Mouse (Mus musculus) midbrain, embryonic 16.5 days (tissue): ENCODE results near the gene Pced1b. TPM values are rescaled to one million over a fixed set of nuclear protein-coding genes. Genes with fewer than 3 reads are reported as not detected.

Source experiments
- ATAC-seq: fragments of 200-750 bp; cut with Nextera tagmentation; 2 replicates; pipeline ENCODE4 v1.8.0; 2017; ENCODE audit warnings: moderate TSS enrichment
- H3K27ac ChIP-seq: fragments of 300-500 bp; sonication (generic); 2 replicates; pipeline ENCODE4 v1.5.1; 2014; ENCODE audit warnings: mild to moderate bottlenecking, low read length, mixed read lengths
- H3K27me3 ChIP-seq: fragments of 300-500 bp; sonication (generic); 2 replicates; pipeline ENCODE4 v1.6.1; 2014; ENCODE audit warnings: low read depth, low read length, mixed read lengths; ENCODE audit not compliant: control insufficient read depth, insufficient read depth
- H3K36me3 ChIP-seq: fragments of 300-500 bp; sonication (generic); 2 replicates; pipeline ENCODE4 v1.6.1; 2014; ENCODE audit warnings: mild to moderate bottlenecking, low read length, moderate library complexity, mixed read lengths; ENCODE audit not compliant: control insufficient read depth, insufficient read depth
- H3K4me1 ChIP-seq: fragments of 300-500 bp; sonication (generic); 2 replicates; pipeline ENCODE4 v1.6.1; 2014; ENCODE audit warnings: mild to moderate bottlenecking, low read length, mixed read lengths; ENCODE audit not compliant: control insufficient read depth, insufficient read depth
- H3K4me2 ChIP-seq: fragments of 300-500 bp; sonication (generic); 2 replicates; pipeline ENCODE4 v1.6.1; 2014; ENCODE audit warnings: mild to moderate bottlenecking, low read length, mixed read lengths
- H3K4me3 ChIP-seq: fragments of 300-500 bp; sonication (generic); 2 replicates; pipeline ENCODE4 v1.5.1; 2014; ENCODE audit warnings: low read depth, mild to moderate bottlenecking, low read length, moderate library complexity, mixed read lengths
- H3K9ac ChIP-seq: fragments of 300-500 bp; sonication (generic); 2 replicates; pipeline ENCODE4 v1.6.1; 2014; ENCODE audit warnings: low read depth, low read length, mixed read lengths
- H3K9me3 ChIP-seq: fragments of 300-500 bp; sonication (generic); replicated peaks from 2 replicates; pipeline ENCODE4 v1.6.1; 2014; ENCODE audit warnings: mild to moderate bottlenecking, low read length, mixed read lengths; ENCODE audit not compliant: control insufficient read depth, poor library complexity, severe bottlenecking
- WGBS: fragments of 180-500 bp; shearing (Covaris S2); extraction: QIAGEN DNeasy Blood & Tissue Kit; methylation state at CpG from one replicate; pipeline ENCODE4 v1.1.7; 2014; 5-methylcytosine and 5-hydroxymethylcytosine counted together
- polyA plus RNA-seq: library from polyadenylated mRNA; unstranded; fragments of >200 nt; fragmentation: Nextera tagmentation; extraction: Ambion mirVana; gene quantifications from 2 replicates; pipeline ENCODE4 v1.2.1, GENCODE M21; 2015

Gene Pced1b
- polyA plus RNA-seq, 1 experiment from 2014 or later, result 7.5 TPM

DNA sequence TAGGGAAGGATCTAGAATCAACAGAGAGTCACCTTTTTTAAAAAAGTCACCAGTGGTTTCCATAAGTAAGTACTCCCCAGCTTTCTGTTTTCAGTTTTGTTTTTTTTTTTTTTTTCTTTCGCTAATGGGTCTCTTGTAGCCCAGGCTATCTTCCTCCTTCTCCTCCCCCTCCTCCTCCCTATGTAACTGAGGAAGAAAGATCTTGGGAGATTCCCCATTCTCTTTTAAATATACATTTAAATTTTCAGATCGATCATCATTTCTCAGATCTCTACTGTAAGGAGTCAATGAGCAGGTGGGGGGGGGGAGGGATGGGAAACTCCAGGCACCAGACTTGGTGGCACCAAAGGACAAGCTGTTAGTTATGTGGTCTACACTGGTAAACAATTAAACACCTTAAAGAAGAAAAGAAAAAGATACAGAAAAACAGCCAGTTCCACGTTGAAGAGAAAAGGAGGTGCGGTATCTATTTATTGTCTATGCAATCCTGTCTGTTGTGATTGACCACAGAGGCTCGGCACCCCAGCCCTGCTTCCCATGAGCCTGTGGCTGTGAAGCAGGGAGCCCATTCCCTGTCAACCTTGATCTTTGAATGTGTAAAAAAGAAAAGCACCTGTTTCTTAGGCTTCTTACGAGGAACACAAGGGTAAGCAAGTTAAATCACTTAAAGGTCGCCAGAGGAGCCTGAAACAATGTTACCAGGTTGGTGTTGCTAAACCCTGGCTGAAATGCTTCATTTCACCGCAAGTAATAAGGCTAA, 127.4 kb downstream of the Pced1b start:
- Histone ChIP-seq H3K4me3 (no peak overlapping the region), H3K27ac (no peak overlapping the region), H3K27me3 (no peaks in the 10 kb centered on the region), H3K4me1 (peaks cover 9% of the 10 kb centered on the region), H3K36me3 (no peaks in the 10 kb centered on the region), H3K9me3 (no peaks in the 10 kb centered on the region), H3K4me2 (no peak overlapping the region), H3K9ac (no peak overlapping the region)
- no peak for ATAC-seq
- WGBS, result 67% methylated on average over 8 of the region's 8 CpGs

DNA sequence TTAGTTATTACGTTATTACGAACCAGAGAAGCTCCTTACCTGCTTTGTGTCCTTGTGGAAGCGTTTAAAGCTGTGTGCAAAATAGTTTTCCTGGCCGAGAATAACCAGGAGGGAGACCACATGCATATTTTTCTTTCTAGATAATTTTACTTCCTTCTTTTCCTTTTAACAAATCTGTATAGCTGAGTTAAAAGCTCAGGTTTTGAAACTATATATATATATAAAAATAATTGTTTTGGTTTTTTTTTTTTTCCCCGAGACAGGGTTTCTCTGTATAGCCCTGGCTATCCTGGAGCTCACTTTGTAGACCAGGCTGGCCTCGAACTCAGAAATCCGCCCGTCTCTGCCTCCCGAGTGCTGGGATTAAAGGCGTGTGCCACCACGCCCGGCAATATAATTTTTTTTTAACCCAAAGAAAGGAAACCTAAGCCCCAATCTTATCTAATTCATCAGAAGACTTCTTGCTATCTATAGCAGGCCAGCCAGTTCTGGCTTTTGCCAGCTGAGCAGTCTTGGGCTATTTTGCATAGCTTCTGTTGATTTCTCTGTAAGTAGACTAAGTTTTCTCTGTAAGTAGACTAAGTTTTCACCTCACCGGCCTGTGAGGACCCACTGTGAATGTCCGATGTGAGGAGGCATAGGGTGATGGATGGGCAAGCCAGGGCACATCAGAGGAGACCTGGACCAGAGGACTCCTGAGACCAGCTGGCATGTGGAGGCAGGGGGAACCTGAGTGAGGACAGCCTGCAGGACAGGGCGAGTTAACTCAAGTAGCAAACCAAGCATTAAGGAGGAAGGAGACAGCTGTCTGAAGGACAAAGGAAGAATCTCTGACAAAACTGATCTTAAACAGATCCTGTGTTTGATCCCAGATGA, 128.2 kb downstream of the Pced1b start:
- Histone ChIP-seq H3K4me2 (no peak overlapping the region), H3K9ac (no peak overlapping the region)
- WGBS, result 93% methylated on average over 15 of the region's 15 CpGs

DNA sequence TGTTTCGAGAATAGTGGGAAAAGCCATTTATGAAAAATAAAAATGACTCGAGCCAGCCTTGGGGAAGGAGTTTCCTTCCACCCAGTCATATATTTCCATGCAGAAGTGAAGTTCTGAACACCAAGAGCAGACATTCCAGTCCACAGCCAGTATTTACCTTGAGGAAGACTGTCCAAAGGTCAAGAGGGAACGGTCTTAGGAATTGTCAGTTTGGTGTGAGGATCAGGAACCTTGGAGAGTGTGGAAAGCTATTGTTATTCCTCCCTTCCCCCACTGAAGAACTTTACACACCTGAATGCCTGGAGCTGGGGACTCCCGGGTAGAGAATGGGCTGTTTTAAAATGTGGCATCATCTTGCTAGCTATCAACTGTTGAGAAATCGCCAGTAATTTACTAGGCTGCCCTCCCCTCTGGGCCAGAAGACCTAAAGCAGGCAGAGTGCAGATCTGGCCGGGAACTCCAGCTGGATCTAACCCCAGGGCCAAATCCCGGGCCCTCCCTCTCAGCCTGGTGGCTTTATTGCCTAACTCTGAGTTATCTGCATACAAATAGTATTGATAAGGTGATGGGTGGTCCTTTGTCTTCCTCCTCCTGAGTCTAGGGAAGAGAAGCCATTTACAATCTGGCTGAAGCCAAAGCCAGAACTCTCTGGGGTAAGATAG, 129.3 kb downstream of the Pced1b start:
- Histone ChIP-seq H3K4me2 (no peak overlapping the region), H3K9ac (no peak overlapping the region), H3K4me3 (no peak overlapping the region), H3K36me3 (no peaks in the 10 kb centered on the region), H3K27me3 (no peaks in the 10 kb centered on the region), H3K9me3 (no peaks in the 10 kb centered on the region), H3K27ac (no peak overlapping the region), H3K4me1 (peaks cover 9% of the 10 kb centered on the region)
- WGBS, result 31% methylated on average over 7 of the region's 7 CpGs
- no peak for ATAC-seq

More for the DNA sequence above, 128.2 kb downstream of the Pced1b start:
- Histone ChIP-seq H3K27me3 (no peaks in the 10 kb centered on the region), H3K36me3 (no peaks in the 10 kb centered on the region), H3K27ac (no peak overlapping the region), H3K4me1 (peaks cover 9% of the 10 kb centered on the region), H3K4me3 (no peak overlapping the region), H3K9me3 (no peaks in the 10 kb centered on the region)
- ATAC-seq, result no peak

DNA sequence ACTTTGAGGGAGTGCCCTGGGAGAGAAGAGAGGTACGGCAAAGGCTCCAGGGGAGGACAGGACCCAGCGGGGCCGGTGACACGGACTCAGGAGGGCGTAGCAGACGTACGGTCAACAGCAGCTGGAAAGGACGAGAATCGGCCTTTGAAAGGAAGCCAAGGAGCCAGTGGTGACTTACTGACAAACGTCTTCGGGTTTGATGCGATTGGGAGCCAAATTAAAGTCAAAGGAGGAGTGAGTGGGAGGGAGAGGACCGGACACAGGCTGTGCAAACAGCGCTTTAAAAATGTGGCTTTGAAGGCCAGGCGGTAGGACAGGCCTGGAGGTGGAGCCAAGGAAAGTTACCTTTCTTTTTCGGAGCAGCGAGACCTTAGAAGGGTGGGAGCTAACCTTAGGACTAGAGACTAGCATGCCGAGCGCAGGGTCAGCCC, 129.9 kb downstream of the Pced1b start:
- Histone ChIP-seq H3K4me2 (no peak overlapping the region), H3K27me3 (no peaks in the 10 kb centered on the region), H3K27ac (no peak overlapping the region), H3K9ac (no peak overlapping the region), H3K9me3 (no peaks in the 10 kb centered on the region), H3K4me3 (no peak overlapping the region), H3K36me3 (no peaks in the 10 kb centered on the region), H3K4me1 (peaks cover 9% of the 10 kb centered on the region)
- WGBS, result 17% methylated on average over 19 of the region's 19 CpGs
- no peak for ATAC-seq

DNA sequence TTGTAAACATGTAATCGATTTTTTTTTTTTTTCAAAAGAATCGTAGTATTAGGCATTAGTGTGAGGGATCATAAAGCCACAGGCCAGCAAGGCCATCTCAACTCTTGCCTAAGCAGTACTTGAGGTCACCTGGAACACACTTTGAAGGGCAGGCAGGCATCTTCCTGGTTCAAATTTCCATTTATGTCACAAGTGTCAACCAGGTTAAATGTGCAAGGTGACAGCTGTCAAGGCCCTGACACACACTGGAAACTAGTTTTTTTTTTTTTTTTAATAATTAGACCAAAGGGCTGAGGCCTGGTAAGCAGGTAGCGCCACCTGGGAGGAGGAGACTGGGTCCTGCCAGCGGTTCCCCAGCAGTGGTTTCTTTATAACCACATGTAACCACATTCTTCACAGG, 131.2 kb downstream of the Pced1b start:
- peaks cover 7% of the 10 kb centered on the region for H3K4me1 ChIP-seq
- H3K36me3 ChIP-seq, result no peaks in the 10 kb centered on the region
- H3K27me3 ChIP-seq, result no peaks in the 10 kb centered on the region
- H3K27ac ChIP-seq, result no peak overlapping the region
- H3K4me2 ChIP-seq, result no peak overlapping the region
- ATAC-seq, result no peak
- WGBS, result 86% methylated on average over 4 of the region's 4 CpGs
- no peak overlapping the region for H3K4me3 ChIP-seq
- H3K9ac ChIP-seq, result no peak overlapping the region
- no peaks in the 10 kb centered on the region for H3K9me3 ChIP-seq

DNA sequence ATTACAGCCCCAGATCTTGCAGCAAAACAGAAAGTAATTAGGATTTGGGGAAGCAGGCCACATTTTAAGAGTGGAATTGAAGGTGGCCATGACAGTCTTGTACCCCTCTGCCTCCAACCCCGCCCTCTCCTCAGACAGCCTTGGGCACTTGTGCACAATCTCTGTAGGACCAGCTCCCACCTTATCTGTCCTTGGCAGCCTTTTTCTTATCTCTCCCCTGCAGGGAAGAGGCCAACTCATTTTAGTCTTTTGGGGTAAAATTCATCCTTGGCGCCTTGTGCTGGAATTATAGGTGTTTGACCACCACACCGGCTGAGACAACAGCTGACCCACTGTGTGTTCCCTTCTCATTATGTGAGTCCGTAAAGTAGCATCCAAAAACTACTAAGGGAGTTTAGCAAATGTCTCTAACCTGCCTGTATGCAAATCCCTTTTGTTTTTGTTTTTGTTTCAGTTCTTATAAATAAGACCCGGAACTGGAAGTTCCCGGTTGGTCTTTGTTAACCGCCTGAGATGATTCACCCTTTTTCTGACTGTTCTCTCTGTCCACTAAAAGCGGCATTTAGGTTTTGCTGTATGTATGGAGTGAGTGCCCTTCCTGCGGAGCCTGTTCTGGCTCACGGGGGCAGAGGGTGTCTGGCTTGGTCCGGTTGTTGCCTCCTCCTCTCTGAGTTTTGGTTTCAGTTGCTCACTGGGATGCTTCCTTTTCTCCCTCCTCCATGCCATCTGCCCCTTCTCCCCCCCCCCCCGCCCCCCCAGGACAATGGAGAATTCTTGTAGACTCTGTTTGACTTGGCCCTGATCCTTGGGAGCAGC, 132.8 kb downstream of the Pced1b start:
- Histone ChIP-seq H3K36me3 (no peaks in the 10 kb centered on the region), H3K27ac (no peak overlapping the region), H3K4me1 (no peaks in the 10 kb centered on the region), H3K27me3 (no peaks in the 10 kb centered on the region), H3K4me3 (no peak overlapping the region), H3K9me3 (no peaks in the 10 kb centered on the region), H3K9ac (no peak overlapping the region), H3K4me2 (no peak overlapping the region)
- 75% methylated on average over 11 of the region's 12 CpGs for WGBS
- ATAC-seq, result no peak

DNA sequence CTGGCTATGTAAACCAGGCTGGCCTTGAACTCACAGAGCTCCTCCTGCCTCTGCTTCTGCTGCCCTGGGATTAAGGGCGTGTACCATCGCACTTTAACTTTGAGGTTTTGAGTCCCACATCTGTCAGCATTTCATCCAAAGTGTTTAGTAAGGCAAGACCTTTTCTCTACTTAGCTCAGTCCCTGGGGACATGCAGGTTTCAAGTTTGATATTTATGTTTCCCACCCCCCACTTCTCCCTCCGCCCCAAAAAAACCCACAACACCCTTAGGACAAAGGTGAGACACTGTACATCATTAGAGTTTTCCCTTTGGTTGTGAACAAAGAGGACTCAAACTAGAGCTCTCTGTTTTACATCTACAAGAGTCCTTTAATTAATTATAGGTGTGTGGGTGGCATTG, 135.7 kb downstream of the Pced1b start:
- Histone ChIP-seq H3K9me3 (no peaks in the 10 kb centered on the region), H3K4me2 (no peak overlapping the region), H3K4me1 (no peaks in the 10 kb centered on the region), H3K9ac (no peak overlapping the region), H3K27ac (no peak overlapping the region), H3K4me3 (no peak overlapping the region), H3K36me3 (no peaks in the 10 kb centered on the region), H3K27me3 (no peaks in the 10 kb centered on the region)
- WGBS, result 96% methylated on average over 3 of the region's 3 CpGs
- no peak for ATAC-seq

DNA sequence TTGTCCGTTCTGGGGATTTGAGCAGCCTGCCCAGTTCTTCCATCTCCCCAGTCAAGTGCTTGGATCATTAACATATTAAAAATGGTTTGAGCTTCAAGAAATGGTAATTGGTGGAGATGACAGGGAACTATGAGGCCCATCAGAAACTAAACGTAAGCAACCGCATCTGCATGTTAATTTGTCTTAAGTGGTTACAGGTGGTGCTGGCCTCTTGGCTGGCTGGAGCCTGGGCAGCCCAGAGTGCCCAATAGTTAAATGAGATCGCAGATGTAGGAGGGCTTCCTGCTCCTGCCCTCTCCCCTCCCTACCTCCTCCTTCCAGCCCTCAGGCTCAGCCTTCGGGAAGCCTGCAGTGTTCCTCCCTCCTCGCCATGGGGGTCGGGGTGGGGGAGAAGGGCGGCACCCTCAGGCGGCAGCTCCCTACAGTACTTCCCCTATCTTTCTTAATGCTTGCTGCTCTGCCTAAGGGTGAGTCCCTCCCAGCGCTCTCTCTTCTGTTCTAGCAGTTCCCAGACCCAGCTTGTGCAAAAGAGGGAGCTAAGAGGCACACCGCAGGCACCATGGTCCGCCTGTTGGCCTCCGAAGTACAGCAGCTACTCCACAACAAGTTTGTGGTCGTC, 136.7 kb downstream of the Pced1b start:
- H3K27ac ChIP-seq, result no peak overlapping the region
- H3K9ac ChIP-seq, result no peak overlapping the region
- no peak for ATAC-seq
- no peak overlapping the region for H3K4me2 ChIP-seq
- H3K4me1 ChIP-seq, result no peaks in the 10 kb centered on the region
- no peaks in the 10 kb centered on the region for H3K9me3 ChIP-seq
- WGBS, result 79% methylated on average over 12 of the region's 14 CpGs
- no peaks in the 10 kb centered on the region for H3K27me3 ChIP-seq
- no peaks in the 10 kb centered on the region for H3K36me3 ChIP-seq
- no peak overlapping the region for H3K4me3 ChIP-seq
